Mouse (Mus musculus) kidney, postnatal 4 days (tissue): Measurements from ENCODE around the gene Cox7a1.
"Not testable (repeated sequence)": the region's sequence is repeated elsewhere in the genome, so short reads cannot be mapped to it uniquely, and the experiment has no call there.

Experiments used
- DNase-seq, 2 experiments: peaks; one replicate each; pipeline ENCODE4 v3.0.0; 2021; ENCODE audit warnings: mixed read lengths in 2 of 2

Cox7a1 gene

GRCm38 (mm10) chr7:30193581-30194100 is 9.7 kb downstream of the Cox7a1 start:
- DNase-seq: peak; percentile 85 to 90

DNA sequence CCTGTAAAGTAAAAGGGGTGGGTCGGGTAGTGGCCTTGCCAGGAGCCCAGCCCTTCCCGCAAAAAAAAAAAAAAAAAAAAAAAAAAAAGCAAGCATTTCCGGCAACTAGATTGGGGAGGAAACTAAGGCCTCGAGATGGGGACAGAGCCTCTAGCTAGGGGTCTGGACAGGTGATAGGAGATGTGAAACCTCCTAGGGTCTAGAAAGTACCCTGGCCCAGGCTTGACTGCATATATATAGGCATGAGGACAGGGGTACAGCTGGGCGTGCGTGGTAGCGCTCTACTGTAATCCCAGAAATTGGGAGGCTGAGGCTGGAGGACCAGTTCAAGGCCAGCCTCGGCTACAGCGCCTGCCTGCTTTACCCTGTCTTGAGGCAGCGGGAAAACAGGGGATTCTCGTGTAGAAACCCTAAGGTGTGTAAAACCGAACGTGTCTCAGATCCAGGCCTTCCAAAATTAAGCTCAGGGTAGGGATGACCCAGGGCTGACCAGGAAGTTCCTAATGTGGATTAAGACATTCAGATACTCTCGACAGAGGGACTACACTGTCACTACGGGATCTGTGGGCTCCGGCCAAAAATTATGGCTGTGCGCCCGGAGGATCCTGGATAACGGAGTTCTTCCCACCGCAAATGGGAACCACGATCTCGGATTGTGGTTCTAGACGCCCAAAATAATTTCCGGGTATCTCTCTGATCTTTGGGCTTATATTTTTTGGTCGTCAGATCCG is 10.3 kb downstream of the Cox7a1 start:
- peak; percentile 64 to 72 for DNase-seq

- DNase-seq: peak; percentile 98
Observed at GRCm38 (mm10) chr7:30194884-30195283, 10.9 kb downstream of the Cox7a1 start.

DNA sequence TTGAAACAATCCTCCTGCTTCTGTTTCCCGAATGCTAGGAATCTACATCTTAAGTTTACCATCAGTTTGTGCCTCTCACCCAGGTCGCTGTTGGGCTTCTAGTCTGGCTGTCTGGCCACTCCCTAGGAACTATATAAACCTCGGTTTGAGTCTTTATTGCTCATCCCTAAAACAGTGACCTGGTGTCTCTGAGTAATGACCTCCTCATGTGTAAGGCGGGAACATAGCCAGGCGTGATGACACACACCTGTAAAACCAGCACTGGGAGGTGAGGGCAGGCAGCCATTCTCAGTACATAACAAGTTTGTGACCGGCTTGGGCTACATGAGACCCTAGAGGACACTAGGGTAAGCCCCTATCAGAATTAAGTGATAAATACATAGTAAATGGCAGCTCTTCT is 11.5 kb downstream of the Cox7a1 start:
- no peak for DNase-seq

- DNase-seq: no peak
Observed at GRCm38 (mm10) chr7:30196171-30196570, 12.2 kb downstream of the Cox7a1 start.

DNA sequence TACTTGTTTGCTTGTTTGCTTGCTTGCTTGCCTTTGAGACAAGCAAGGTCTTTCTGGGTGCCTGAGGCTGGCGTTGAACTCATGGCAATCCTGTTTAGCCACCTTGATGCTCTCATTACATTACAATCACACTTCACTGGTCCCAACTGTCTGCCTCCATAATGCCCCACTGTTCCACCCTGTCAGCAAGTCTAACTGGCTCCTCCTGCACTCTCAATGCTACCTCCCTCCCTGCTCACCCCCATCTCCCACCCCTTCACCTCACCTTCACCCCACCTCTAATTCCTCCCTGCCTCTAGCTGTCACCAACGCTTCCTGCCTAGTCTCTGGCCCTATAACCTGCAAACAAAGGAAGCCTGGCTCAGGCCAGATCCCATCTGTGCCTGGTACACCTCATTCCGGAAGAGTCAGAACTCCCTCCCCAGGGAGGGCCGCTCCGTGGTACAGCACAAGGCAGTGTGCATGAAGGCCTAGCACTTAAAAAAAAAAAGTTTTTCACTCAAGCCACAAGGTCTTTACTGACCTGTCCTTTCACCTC is 13.7 kb downstream of the Cox7a1 start:
- DNase-seq: peak in 1 of 2 experiments; percentile 14

- peak; percentile 54 to 70 for DNase-seq
Observed at GRCm38 (mm10) chr7:30198481-30198971, 14.6 kb downstream of the Cox7a1 start, which contains the start of gene Capns1. Capns1 (minus strand) TSS chr7:30198811.

DNA sequence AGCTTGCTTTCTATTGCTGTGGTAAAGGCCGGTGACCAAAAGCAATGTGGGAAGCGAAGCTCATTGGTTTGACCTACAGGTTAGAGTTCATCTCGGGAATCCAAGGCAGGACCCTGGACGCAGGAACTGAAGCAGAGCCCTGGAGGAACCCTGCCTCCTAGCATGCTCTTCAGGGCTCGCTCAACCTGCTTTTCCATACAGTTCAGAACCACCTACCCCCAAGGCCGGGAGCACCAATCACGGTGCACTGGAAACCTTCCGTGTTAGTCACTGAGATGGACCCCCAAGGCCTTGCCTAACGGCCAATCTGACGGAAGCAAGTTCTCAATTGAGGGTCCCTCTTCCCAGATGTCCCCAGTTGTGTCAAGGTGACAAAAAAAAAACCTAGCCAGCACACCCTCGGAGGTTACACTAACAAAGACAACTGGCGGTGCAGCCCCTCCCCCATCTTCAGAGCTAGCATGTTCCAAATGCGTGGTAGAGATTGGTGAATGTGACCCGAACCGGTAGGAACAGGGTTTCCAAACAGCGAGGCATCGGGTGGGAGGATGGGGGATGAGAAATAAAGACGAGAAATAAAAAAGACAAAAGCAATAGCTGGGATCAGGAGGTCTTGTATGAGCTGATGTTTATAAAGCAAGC is 15.7 kb downstream of the Cox7a1 start:
- DNase-seq: no peak

DNA sequence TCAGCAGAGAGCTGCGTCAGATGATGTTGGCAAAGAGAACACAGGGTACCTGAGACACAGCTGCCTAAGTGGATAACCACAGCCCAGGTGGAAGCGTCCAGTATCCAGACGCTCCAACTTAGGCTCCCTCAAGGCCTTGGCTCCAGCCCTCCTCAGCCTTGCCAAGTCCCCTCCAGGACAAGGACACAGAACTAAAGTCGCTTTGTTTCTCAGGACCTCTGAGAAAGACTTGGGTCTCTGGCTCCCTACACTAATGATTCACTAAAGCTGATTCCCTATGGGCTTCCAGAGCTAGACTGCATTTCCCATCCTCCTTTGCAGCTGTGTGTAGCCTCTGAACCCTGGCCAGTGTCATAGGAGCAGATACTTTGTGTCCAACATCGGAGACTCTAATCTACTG is 16.3 kb downstream of the Cox7a1 start:
- DNase-seq: no peak

DNA sequence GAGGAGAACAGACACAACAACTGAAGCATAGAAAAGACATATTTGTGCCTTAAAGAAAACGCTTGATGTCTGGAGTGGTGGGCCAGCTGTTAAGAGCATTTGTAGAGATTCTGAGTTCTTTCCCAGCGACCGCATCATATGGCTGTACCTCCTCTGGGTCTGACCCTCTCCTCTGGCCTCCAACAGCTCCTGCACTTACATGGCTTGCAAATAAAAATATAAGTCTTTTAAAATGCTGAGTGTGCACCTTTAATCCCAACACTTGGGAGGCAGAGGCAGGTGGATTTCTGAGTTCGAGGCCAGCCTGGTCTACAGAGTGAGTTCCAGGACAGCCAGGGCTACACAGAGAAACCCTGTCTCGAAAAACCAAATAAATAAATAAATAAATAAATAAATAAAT is 16.7 kb downstream of the Cox7a1 start:
- DNase-seq: not testable (repeated sequence)

- DNase-seq: no peak
Observed at GRCm38 (mm10) chr7:30202895-30203690, 19.1 kb downstream of the Cox7a1 start.

GRCm38 (mm10) chr7:30204380-30204779 is 20.4 kb downstream of the Cox7a1 start:
- no peak for DNase-seq

DNA sequence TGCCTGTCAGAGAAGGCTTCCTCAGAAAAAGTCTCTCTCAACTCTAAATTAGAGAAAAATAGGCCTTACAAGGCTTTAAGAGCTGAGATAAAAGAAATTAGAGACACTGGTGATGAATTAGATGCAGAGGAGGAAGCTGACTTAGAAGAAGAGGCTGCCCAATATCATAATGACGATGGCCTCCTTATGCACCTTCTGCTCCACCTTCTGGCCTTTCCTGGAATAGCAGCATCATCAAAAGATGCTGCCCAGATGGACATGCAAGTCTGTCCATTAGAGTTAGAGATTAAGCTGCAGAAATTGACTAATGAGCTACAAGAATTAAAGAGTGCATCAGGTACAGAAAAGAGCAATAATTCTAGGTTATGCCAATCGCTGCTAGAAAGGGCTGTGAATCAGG is 21.4 kb downstream of the Cox7a1 start:
- peak; percentile 74 to 81 for DNase-seq

DNA sequence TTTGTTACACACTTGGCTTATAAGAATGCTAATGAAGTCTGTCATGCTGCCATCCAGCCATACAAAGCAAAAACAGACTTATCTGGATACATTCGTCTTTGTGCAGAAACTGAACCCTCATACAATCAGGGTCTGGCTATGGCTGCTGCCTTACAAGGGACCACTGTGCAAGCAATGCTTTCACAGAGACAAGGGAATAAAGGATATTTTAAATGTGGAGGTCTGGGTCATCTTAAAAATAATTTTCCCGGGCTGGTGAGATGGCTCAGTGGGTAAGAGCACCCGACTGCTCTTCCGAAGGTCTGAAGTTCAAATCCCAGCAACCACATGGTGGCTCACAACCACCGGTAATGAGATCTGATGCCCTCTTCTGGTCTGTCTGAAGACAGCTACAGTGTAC is 22.4 kb downstream of the Cox7a1 start:
- not testable (repeated sequence) for DNase-seq

GRCm38 (mm10) chr7:30211025-30211424 is 27.1 kb downstream of the Cox7a1 start:
- no peak for DNase-seq

DNA sequence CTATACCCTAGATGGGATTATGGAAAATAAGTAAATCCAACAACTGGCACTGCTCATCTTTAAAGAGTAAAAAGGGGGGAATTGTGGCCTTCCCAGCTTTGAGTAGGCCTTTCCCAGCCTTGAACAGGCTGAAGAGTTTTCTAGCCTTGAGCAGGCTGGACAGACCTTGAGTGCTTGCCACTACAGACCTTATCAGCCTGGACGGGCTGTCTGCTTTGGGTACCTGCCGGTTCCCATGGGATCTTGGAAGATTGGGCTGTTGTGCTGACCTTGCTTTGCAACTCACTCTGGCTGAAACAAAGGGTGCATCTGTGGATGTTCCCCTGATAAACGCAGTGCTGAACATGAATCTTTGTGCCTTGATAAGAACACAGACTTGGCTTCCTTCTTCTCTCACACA is 29.9 kb downstream of the Cox7a1 start:
- no peak for DNase-seq

- no peak for DNase-seq
Observed at GRCm38 (mm10) chr7:30215875-30216274, 31.9 kb downstream of the Cox7a1 start.

- peak; percentile 89 to 90 for DNase-seq
Observed at GRCm38 (mm10) chr7:30216723-30217151, 32.8 kb downstream of the Cox7a1 start.

GRCm38 (mm10) chr7:30217277-30217676 is 33.3 kb downstream of the Cox7a1 start:
- no peak for DNase-seq

GRCm38 (mm10) chr7:30219293-30220007 is 35.5 kb downstream of the Cox7a1 start:
- peak; percentile 84 to 88 for DNase-seq

GRCm38 (mm10) chr7:30220008-30220356 is 36.0 kb downstream of the Cox7a1 start:
- peak in 1 of 2 experiments; percentile 39 for DNase-seq

GRCm38 (mm10) chr7:30221433-30221832 is 37.5 kb downstream of the Cox7a1 start:
- DNase-seq: no peak
